Mouse (Mus musculus) liver, embryonic 18 days (tissue): ENCODE results near the gene Nucb2. TPM values are rescaled to one million over a fixed set of nuclear protein-coding genes. Genes with fewer than 3 reads are reported as not detected.

Source experiments
- polyA plus RNA-seq: library from polyadenylated mRNA; depleted of rRNA; stranded (reverse); fragments of >200 nt; gene quantifications from 2 replicates; pipeline ENCODE4 v1.2.3, GENCODE M21; 2012; rRNA removed

Gene Nucb2
- polyA plus RNA-seq, result 4.0 and 4.4 TPM in 2 replicates

GRCm38 (mm10) chr7:116503879-116504817 is at the start of gene Nucb2:
Nucb2 (plus strand) TSS chr7:116504369.

Other genes starting within 250 kb of the Nucb2 start
- gene Plekha7, start 196.0 kb upstream of the Nucb2 start, polyA plus RNA-seq, result 2.2 and 3.4 TPM in 2 replicates
- 512 and 560 TPM in 2 replicates for gene Rps13, start 170.2 kb upstream of the Nucb2 start, polyA plus RNA-seq
- 6.8 and 8.1 TPM in 2 replicates for gene Pik3c2a, start 60.9 kb upstream of the Nucb2 start, polyA plus RNA-seq